Mouse (Mus musculus) CD4-positive, CD25-positive, alpha-beta regulatory T cell, adult 4 months (primary cell): ENCODE data around the gene Btg3. TPM values are rescaled to one million over a fixed set of nuclear protein-coding genes. Genes with fewer than 3 reads are reported as not detected.

Experiments
- ATAC-seq: one replicate; pipeline ENCODE4 v1.8.0; 2017
- polyA plus RNA-seq, 2 experiments: library from polyadenylated mRNA; unstranded; fragments of 100-300 nt; shearing (Covaris generic); gene quantifications; one replicate each; pipeline ENCODE4 v1.2.1; 2017

Btg3 gene
- polyA plus RNA-seq, 2 experiments from 2014 or later = 5.4 to 9.8 TPM

DNA sequence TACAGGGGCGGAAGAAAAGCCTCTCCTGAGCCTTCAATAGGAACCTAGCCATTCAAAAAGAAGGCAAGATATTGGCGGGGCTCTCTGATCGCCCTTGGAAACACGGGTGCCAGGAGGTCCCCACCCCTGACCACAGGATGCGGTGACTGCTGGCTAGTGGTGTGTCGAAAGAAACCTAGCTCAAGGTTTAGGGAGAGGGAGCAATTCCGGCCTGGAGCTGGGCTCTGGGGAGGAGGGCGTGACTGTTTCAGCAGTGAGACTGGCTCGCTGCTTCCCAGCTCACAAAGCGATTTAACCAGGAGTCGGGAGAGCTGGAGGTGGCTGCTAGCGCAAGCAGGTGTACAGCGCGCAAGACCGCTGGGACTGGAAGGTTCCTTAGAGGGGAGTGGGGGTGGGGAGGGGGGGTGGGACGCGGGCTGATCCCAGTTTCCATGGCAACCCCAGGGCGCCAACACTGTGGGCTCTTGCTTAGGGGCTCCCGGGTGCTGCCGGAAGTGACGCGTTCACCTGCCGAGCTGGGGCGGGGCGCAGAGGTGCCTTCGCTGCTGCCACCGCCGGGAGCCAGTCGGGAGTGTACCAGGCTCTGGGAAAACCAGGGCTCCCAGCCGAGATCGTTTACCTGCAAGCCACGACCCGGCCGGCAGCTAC, 75.7 kb downstream of the Btg3 start, which contains the start of gene Cxadr:
Gene Cxadr, plus strand, starts transcription at position 307 of the 648 bp plus-strand sequence.
- peak; percentile 71 for ATAC-seq

DNA sequence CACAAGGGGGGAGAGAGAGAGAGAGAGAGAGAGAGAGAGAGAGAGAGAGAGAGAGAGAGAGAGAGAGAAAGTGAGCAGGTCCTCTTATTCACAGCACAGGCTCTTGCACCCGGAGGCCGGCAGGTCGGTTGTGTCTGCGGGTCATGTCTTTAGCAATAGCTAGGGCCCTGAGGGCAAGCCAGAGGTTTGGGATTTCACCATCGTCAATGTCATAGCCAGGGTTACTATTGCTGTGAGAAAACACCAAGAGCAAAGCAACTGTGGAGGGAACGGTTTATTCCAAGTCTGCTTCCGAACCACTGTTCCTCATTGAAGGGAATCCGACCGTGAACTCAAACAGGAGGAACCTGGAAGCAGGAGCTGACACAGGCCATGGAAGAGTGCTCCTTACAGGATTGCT, 80.9 kb downstream of the Btg3 start:
- ATAC-seq = no peak

DNA sequence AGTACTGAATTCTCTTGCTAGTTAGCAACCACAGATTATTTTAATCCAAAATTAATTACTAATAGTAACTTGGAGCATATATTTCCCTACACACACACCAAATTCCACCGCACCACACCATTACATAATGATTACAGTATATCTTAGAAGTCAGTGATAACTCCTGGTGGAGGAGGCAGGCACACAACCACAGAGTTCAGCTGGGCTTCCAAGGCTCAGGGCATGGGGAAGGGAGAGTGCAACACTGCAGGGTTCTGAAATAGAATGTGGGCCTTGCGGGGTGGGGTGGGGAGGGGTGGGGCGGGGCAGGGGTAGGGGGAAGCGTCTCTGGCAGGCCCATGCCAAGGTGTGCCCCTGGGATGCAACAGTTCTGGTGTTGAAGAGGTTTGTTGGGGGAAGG, 81.4 kb downstream of the Btg3 start:
- ATAC-seq = no peak

DNA sequence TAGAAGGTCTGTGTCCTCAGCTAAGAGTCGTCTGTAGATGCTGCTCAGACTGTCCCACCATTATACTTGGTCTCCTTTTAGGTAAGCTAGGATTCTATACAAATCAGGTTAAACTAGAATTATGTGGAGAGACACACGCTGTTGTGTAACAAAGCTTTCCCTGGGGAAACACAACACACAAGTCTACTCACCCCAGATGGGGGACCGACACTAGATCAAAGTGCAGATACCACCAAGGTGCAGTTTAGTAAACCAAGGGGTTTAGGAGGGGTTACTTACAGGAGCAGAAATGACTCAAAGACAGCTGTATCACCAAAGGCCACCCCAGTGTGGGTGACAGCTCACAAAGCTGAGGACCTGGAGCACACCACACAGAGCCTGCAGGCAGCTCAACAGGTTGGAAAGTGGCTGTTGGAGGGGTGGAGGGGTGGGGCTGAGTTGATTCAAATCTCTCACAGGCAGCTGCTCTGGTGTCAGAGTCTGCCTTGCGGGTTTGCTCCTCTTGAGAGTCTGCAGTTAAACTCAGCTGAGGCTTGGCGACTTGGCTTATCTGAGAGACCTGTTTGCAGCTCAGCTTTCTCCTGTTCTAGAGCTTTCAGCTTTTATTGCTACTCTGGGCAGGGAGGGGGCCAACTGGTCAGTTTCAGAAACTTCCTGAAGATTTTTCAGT, 82.3 kb downstream of the Btg3 start:
- ATAC-seq = no peak

DNA sequence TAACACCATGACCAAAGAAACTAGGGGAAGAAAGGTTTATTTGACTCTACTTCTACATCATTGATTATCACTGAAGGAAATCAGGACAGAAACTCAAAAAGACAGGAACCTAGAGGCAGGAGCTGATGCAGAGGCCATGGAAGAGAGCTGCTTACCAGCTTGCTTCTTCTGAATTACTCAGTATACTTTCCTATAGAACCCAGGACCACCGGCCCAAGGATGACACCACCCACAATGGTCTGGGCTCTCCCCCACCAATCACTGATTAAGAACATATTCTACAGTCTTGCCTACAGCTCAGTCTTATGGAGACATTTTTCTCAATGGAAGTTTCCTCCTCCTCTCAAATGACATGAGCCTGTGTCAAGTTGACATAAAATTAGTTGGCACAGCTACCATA, 82.9 kb downstream of the Btg3 start:
- ATAC-seq = no peak

DNA sequence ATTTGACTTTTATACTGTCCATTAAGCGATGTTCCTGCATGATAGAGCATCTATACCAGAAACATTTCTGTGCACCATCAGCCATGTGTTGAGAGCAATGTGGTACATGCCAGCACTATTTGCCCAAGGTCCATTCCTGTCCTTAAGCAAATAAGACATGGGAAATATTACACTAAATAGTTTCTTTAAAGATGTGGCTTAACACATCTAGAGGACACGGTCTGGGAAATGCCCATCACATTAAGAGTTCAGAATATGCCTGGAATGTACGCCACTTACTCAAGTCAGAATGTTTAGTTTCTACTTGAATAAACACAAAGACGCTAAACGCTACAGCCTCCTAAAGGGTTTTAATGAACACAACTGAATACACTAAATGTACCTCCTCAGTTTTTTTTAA, 93.8 kb downstream of the Btg3 start:
- no peak for ATAC-seq

Other genes with a start within 250 kb of the Btg3 start
- 1 to 10 TPM in 1 of 2 experiments, under 1 TPM in 1; 0.98 to 1.6 TPM for gene Cxadr, start 75.7 kb downstream of the Btg3 start, polyA plus RNA-seq
- gene D16Ertd472e, start 199.5 kb upstream of the Btg3 start, polyA plus RNA-seq = 10 to 100 TPM; 40.6 to 41.3 TPM